Mouse (Mus musculus): ENCODE results near the gene Thoc7.
A peak's percentile ranks its signal among the peaks of the same experiment; 100 is the strongest.

Thoc7 gene

DNA sequence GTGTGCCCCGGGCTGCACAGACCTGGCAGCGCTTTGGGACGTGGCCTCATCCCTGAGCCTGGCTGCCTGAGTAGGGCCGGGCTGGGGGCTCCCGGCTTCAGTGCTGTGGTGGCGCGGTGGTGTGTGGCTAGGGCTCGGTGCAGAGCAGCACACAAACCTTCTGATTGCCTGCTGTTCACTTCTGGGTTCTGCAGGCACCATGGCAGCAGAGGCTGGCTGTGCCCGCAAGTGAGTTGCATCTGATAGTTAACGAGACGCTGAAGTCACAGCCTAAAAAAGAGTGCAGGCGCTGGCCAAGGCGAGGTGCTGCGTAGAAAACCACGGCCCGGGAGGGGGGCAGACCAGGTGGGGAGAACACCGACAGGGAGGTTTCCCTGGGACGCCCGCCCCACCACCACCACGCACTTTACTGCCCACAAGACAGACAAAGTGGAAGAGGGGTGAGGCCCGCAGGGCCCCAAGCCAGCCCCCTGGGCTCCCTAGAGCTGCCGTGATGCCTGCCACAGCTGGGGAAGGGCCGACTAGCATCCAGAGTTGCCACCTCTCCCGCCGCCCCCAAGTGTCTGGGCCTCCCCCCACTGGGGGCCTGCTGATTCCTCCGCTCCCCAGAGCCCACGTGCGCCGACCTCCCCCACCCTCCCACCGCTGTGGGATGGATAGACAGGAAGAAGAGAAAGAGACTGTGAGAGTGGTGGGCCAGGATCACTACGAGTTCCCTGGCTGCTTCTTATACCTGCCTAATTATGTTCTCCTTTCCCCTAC is 28.2 kb downstream of the Thoc7 start:
- peak; percentile 10 for DNase-seq

DNA sequence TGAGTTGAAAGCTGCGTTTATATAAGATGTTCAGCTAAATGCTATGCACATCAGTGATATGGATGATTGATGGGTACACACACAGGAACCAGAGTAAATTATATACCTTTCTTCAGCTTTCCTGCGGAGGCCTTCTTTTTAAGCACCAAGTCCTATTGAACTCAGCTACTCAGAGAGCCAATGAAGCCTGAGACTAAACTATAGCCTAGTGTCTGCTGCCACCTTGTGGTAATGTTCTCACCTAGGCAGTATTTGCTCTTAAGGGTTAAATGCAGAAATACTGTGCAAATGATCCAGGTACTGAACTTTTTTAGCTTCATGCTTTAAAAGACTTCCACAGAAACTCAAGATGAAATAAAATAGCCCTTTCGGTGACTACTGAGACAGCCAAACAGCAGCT is 44.0 kb downstream of the Thoc7 start:
- peak; percentile 54 for DNase-seq

DNA sequence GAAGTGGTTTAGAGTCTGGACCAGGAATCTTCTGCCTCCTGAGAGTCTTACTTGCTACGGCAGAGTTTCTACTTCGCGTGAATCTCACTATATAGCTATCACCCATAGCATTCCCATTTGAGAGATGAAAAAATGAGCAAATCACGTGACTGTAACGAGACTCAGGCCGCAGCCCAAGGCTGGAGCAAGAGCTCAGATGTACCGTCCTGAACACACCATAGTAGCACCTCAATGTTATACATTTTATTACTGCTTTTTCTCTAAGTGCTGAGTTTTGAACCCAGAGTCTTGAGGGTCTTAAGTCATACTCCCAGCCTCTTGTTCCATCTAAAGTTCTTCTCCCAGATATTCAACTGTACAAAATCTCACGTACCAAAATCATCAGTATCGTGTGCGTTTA is 44.4 kb downstream of the Thoc7 start:
- DNase-seq = no peak

DNA sequence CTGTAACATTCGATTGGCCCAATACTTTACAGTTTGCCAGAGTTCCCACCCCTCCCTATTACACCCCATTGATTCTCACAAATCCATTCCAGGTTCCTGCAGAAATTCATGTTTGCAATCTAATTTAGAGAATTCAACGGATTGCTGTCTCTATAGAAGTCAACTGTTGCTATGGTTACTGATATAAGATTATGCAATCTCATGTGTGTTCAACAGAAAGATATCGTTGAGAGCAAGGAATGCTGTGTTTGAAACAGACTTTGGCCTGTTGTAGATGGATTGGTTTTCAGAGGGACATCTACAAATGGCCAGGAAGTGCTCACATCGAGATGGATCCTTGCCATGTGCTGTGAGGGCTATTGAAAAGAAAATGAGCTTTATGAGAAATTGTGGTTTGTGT is 46.4 kb downstream of the Thoc7 start:
- no peak for DNase-seq

DNA sequence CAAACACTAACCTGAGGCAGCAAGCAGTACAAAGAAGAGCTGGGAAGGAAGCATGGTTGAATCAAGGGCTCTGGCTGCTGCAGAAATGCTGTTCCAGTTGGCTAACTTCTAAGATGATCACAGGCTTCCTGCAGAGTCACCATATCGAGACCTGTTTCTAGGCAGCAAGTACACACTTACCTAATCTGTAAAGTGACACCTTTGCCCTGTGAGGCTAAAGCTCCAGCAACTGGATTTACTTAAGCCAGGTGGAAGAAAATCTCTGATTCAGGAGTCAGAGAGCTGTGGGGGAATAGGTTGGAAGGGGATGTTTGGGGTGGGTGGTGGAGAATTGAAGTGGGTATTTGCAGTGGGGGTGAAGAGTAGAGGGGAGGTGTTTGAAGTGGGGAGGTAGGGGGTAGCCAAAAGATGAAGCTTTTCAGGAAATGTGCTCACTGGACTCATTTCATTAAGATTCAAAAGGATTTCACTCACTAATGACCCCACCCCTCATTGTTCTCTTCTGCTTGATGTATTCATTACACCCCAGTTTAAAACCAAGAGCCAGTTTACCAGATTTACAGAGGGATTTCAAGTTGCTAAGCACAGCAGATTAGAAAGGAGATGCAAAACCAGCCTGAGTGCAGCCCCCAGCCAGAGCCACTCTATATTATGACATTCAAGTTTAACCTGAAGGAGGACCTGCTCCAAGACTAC is 47.1 kb downstream of the Thoc7 start, which contains the start of gene Gm281:
Gene Gm281, minus strand, starts transcription at position 92 of the 696 bp plus-strand sequence.
- no peak for DNase-seq

DNA sequence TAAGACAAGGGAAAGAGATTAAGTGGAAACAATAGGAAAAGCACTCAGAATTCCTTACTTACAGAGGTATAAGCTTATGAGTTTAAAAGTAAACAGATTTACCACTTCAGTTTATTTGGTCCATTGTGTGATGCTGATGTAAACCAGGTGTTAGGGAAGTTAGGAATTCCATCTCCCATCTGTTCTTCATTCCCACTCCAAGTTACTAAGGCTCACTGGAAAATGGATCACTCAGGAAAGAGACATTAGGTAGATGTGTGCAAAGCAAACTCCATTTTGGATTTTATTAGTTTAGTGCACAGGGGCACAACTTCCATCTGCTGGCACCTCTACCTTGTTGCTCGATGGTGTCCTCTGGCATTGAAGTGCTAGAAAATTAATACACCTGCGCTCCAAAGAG is 51.5 kb downstream of the Thoc7 start:
- DNase-seq = no peak

DNA sequence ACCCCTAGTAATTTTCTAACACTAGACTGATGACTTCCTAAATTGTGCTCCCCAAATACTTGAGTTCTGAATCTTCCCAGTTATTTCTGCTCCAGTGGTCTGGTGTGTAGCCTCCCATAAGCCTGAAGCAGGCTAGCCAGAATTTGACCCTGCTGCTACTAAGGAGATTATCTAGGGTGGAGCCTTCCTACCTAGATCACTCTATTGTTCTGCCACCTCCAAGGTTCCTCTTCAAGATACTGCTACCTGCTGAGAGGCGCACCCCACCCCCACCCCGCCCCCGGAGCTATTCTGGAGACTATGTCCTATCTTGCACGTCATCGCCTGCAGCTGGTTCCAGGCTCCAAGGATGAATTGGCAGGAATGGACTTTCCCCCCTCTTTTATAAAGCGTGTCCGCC is 54.5 kb downstream of the Thoc7 start:
- no peak for DNase-seq

DNA sequence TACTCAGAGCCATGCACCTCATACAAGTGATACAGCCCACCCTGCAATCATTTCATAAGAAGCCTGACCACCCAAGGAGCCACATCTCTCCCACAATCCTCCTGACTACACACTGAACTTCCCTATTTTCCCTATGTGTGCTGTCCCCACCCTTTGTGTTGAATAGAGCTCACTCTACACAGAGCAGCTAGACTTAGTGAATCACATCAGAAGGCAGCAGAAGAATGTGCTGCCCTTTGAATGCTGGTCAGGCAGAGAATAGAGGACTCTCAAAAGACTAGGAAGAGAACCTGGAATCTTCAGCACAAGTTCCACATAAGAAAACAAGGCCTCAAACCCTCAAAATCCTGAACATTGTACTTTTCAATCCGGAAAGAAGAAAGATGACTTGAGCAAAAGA is 55.2 kb downstream of the Thoc7 start:
- no peak for DNase-seq

DNA sequence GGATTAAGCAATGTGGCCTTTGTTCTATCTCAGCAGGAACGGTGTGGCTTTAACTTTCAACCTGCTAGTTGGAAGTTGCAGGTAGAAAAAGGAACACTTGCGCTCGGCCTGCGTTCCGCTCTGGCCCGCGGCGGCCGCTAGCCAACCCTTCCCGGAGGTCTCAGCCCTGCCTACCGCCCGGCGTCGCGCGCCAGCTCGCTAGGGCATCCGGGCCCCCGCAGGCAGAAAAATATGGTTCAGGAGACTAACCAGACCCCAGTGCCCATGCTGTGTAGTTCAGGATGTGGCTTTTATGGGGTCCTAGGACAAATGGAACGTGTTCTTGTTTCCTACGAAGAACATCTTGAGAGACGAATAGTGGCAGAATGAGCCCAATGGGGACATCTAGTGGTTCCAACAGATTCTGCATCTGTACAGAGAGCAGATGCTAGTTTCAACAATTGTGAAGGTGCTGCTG is 60.0 kb downstream of the Thoc7 start:
- DNase-seq = peak; percentile 25

Measured in thymus, postnatal 4 days (tissue).